Mouse (Mus musculus): ENCODE results near the gene Tfeb.

- TF ChIP-seq CTCF (conservative IDR thresholded peaks at IDR 0.05 in 1 of 2, IDR thresholded peaks at IDR 0.05 in 1 of 2; ENCODE audit: low read depth in 2 of 2, low read length in 2 of 2) (no peak), TBP (conservative IDR thresholded peaks at IDR 0.05; ENCODE audit: low read depth, low read length) (no peak)
Observed at GRCm38 (mm10) chr17:47753130-47753775, 16.4 kb downstream of the Tfeb start.

Data from CH12.LX (cell line).